Mouse (Mus musculus) kidney, embryonic 15.5 days (tissue): ENCODE results near the gene Bptf. TPM values are rescaled to one million over a fixed set of nuclear protein-coding genes. Genes with fewer than 3 reads are reported as not detected.
"Not testable (repeated sequence)": the region's sequence is repeated elsewhere in the genome, so short reads cannot be mapped to it uniquely, and the experiment has no call there.

Source experiments
- ATAC-seq: fragments of 200-750 bp; cut with Nextera tagmentation; replicated peaks from 2 replicates; pipeline ENCODE4 v1.8.0; 2017; ENCODE audit warnings: moderate TSS enrichment; ENCODE audit not compliant: low FRiP score
- H3K27ac ChIP-seq: fragments of 300-500 bp; sonication (generic); 2 replicates; pipeline ENCODE4 v1.5.1; 2015; ENCODE audit warnings: mild to moderate bottlenecking, inconsistent platforms
- H3K27me3 ChIP-seq: fragments of 300-500 bp; sonication (generic); 2 replicates; pipeline ENCODE4 v1.6.1; 2015; ENCODE audit warnings: inconsistent platforms
- H3K36me3 ChIP-seq: fragments of 300-500 bp; sonication (generic); 2 replicates; pipeline ENCODE4 v1.6.1; 2015; ENCODE audit warnings: inconsistent platforms
- H3K4me1 ChIP-seq: fragments of 300-500 bp; sonication (generic); 2 replicates; pipeline ENCODE4 v1.6.1; 2015; ENCODE audit warnings: inconsistent platforms
- H3K4me2 ChIP-seq: fragments of 300-500 bp; sonication (generic); 2 replicates; pipeline ENCODE4 v1.6.1; 2015; ENCODE audit warnings: moderate library complexity, mild to moderate bottlenecking, inconsistent platforms
- H3K4me3 ChIP-seq: fragments of 300-500 bp; sonication (generic); replicated peaks from 2 replicates; pipeline ENCODE4 v1.5.1; 2015; ENCODE audit warnings: mild to moderate bottlenecking, inconsistent platforms
- H3K9ac ChIP-seq: fragments of 300-500 bp; sonication (generic); 2 replicates; pipeline ENCODE4 v1.6.1; 2015; ENCODE audit warnings: mild to moderate bottlenecking, inconsistent platforms
- H3K9me3 ChIP-seq: fragments of 300-500 bp; sonication (generic); replicated peaks from 2 replicates; pipeline ENCODE4 v1.6.1; 2016; ENCODE audit warnings: inconsistent platforms
- WGBS: fragments of 180-500 bp; shearing (Covaris S2); methylation state at CpG from one replicate; pipeline ENCODE4 v1.1.7; 2015; ENCODE audit warnings: mixed read lengths; 5-methylcytosine and 5-hydroxymethylcytosine counted together
- polyA plus RNA-seq: library from polyadenylated mRNA; unstranded; fragments of >200 nt; fragmentation: Nextera tagmentation; extraction: Ambion mirVana; gene quantifications from 2 replicates; pipeline ENCODE4 v1.2.1, GENCODE M21; 2015

Bptf gene
- polyA plus RNA-seq, 1 experiment from 2014 or later = 35.0 TPM

- Histone ChIP-seq H3K27me3 (no peaks in the 10 kb centered on the region), H3K4me1 (peaks cover 46% of the 10 kb centered on the region), H3K36me3 (no peaks in the 10 kb centered on the region), H3K4me2 (peak overlapping the region; percentile 91), H3K4me3 (peak overlapping the region; percentile 61; the same call in 1 of the 2 replicates), H3K9ac (no peak overlapping the region), H3K9me3 (no peaks in the 10 kb centered on the region), H3K27ac (peak overlapping the region; percentile 60)
- WGBS = 24% methylated on average over 4 of the region's 4 CpGs
- ATAC-seq = no peak
These were observed 107.5 kb downstream of the Bptf start for GRCm38 (mm10) chr11:107024406-107024805.

- no peak overlapping the region for H3K4me2 ChIP-seq
- no peaks in the 10 kb centered on the region for H3K9me3 ChIP-seq
- H3K9ac ChIP-seq = no peak overlapping the region
- H3K27me3 ChIP-seq = no peaks in the 10 kb centered on the region
- ATAC-seq = no peak
- no peak overlapping the region for H3K27ac ChIP-seq
- H3K36me3 ChIP-seq = no peaks in the 10 kb centered on the region
- peaks cover 35% of the 10 kb centered on the region for H3K4me1 ChIP-seq
- H3K4me3 ChIP-seq = no peak overlapping the region
- WGBS = 92% methylated on average over 13 of the region's 13 CpGs
These were observed 109.8 kb downstream of the Bptf start for GRCm38 (mm10) chr11:107022050-107022683.

- H3K4me3 ChIP-seq, H3K27me3 ChIP-seq, ATAC-seq, H3K9me3 ChIP-seq, H3K9ac ChIP-seq, H3K4me2 ChIP-seq, H3K36me3 ChIP-seq, H3K27ac ChIP-seq: not testable (repeated sequence)
- peaks cover 11% of the 10 kb centered on the region for H3K4me1 ChIP-seq
- 83% methylated on average over 5 of the region's 5 CpGs for WGBS
These were observed 112.2 kb downstream of the Bptf start for GRCm38 (mm10) chr11:107019722-107020121.

- Histone ChIP-seq H3K4me1 (peaks cover 9% of the 10 kb centered on the region), H3K9ac (no peak overlapping the region), H3K27ac (no peak overlapping the region), H3K36me3 (no peaks in the 10 kb centered on the region), H3K9me3 (no peaks in the 10 kb centered on the region), H3K4me3 (no peak overlapping the region), H3K27me3 (no peaks in the 10 kb centered on the region), H3K4me2 (no peak overlapping the region)
- 81% methylated on average over 4 of the region's 4 CpGs for WGBS
- ATAC-seq = no peak
These were observed 112.6 kb downstream of the Bptf start for GRCm38 (mm10) chr11:107019318-107019717.

GRCm38 (mm10) chr11:107018606-107019005 is 113.3 kb downstream of the Bptf start:
- H3K36me3 ChIP-seq = no peaks in the 10 kb centered on the region
- ATAC-seq = no peak
- H3K9ac ChIP-seq = no peak overlapping the region
- H3K4me3 ChIP-seq = no peak overlapping the region
- H3K4me1 ChIP-seq = 0 out of 2 replicates have a peak, but pooled peaks cover 3% of the 10 kb centered on the region
- whole genome bisulfite sequencing = 38% methylated on average over 8 of the region's 8 CpGs
- H3K4me2 ChIP-seq = no peak overlapping the region
- H3K27ac ChIP-seq = no peak overlapping the region
- H3K27me3 ChIP-seq = no peaks in the 10 kb centered on the region
- no peaks in the 10 kb centered on the region for H3K9me3 ChIP-seq

- no peaks in the 10 kb centered on the region for H3K9me3 ChIP-seq
- no peak for ATAC-seq
- no peak overlapping the region for H3K4me2 ChIP-seq
- no peaks in the 10 kb centered on the region for H3K36me3 ChIP-seq
- no peak overlapping the region for H3K9ac ChIP-seq
- 0 out of 2 replicates have a peak, but pooled peaks cover 3% of the 10 kb centered on the region for H3K4me1 ChIP-seq
- 50% methylated on average over 6 of the region's 6 CpGs for WGBS
- H3K27me3 ChIP-seq = no peaks in the 10 kb centered on the region
- no peak overlapping the region for H3K4me3 ChIP-seq
- H3K27ac ChIP-seq = 0 out of 2 replicates have a peak overlapping the region, but pooled peaks have one; percentile 32
These were observed 114.5 kb downstream of the Bptf start for GRCm38 (mm10) chr11:107017339-107017886.

- Histone ChIP-seq H3K9me3 (no peaks in the 10 kb centered on the region), H3K36me3 (no peaks in the 10 kb centered on the region), H3K4me2 (no peak overlapping the region), H3K9ac (no peak overlapping the region), H3K4me1 (peaks cover 3% of the 10 kb centered on the region; the same call in 1 of the 2 replicates), H3K27ac (no peak overlapping the region), H3K27me3 (no peaks in the 10 kb centered on the region), H3K4me3 (no peak overlapping the region)
- WGBS = 42% methylated on average over 1 of the region's 1 CpGs
- ATAC-seq = peak; percentile 54; the same call in 1 of the 2 replicates
These were observed 115.0 kb downstream of the Bptf start for GRCm38 (mm10) chr11:107016893-107017292.

GRCm38 (mm10) chr11:107015535-107016187 is 116.3 kb downstream of the Bptf start:
- H3K27ac ChIP-seq, H3K4me3 ChIP-seq, H3K9ac ChIP-seq, ATAC-seq, H3K9me3 ChIP-seq, H3K36me3 ChIP-seq, H3K27me3 ChIP-seq, H3K4me2 ChIP-seq: not testable (repeated sequence)
- peaks cover 12% of the 10 kb centered on the region for H3K4me1 ChIP-seq
- WGBS = 67% methylated on average over 11 of the region's 11 CpGs

GRCm38 (mm10) chr11:107014597-107015309 is 117.2 kb downstream of the Bptf start:
- Histone ChIP-seq H3K4me3 (0 out of 2 replicates have a peak overlapping the region, but pooled peaks have one; percentile 8), H3K9me3 (no peaks in the 10 kb centered on the region), H3K27me3 (no peaks in the 10 kb centered on the region), H3K4me2 (peak overlapping the region; percentile 19; the same call in 1 of the 2 replicates), H3K4me1 (peaks cover 12% of the 10 kb centered on the region), H3K36me3 (no peaks in the 10 kb centered on the region), H3K9ac (no peak overlapping the region), H3K27ac (no peak overlapping the region)
- no peak for ATAC-seq
- WGBS = 42% methylated on average over 14 of the region's 14 CpGs

- Histone ChIP-seq H3K4me2 (0 out of 2 replicates have a peak overlapping the region, but pooled peaks have one; percentile 19), H3K27me3 (no peaks in the 10 kb centered on the region), H3K36me3 (no peaks in the 10 kb centered on the region), H3K9ac (no peak overlapping the region), H3K27ac (no peak overlapping the region), H3K4me1 (peaks cover 12% of the 10 kb centered on the region), H3K4me3 (no peak overlapping the region), H3K9me3 (no peaks in the 10 kb centered on the region)
- no peak for ATAC-seq
- 79% methylated on average over 11 of the region's 11 CpGs for WGBS
These were observed 117.8 kb downstream of the Bptf start for GRCm38 (mm10) chr11:107014020-107014585.

- H3K27ac ChIP-seq = peak overlapping the region; percentile 99
- peak; percentile 93 for ATAC-seq
- no peaks in the 10 kb centered on the region for H3K27me3 ChIP-seq
- H3K9ac ChIP-seq = peak overlapping the region; percentile 62
- H3K36me3 ChIP-seq = no peaks in the 10 kb centered on the region
- H3K4me1 ChIP-seq = peaks cover 12% of the 10 kb centered on the region
- under 1% methylated on average over 37 of the region's 37 CpGs for WGBS
- H3K9me3 ChIP-seq = no peaks in the 10 kb centered on the region
- peak overlapping the region; percentile 63 for H3K4me3 ChIP-seq
- H3K4me2 ChIP-seq = peak overlapping the region; percentile 59
These were observed 119.5 kb downstream of the Bptf start for GRCm38 (mm10) chr11:107012324-107013017.
